Mouse (Mus musculus) neural tube, embryonic 11.5 days (tissue): ENCODE measurements around the gene Bcl2. TPM values are rescaled to one million over a fixed set of nuclear protein-coding genes. Genes with fewer than 3 reads are reported as not detected.

ENCODE experiments used
- ATAC-seq: fragments of 200-750 bp; cut with Nextera tagmentation; 2 replicates; pipeline ENCODE4 v1.8.0; 2017; ENCODE audit warnings: moderate number of reproducible peaks, mild to moderate bottlenecking, moderate TSS enrichment, moderate library complexity; ENCODE audit not compliant: insufficient read depth, low FRiP score, low TSS enrichment
- DNase-seq: peaks from one replicate; pipeline ENCODE4 v3.0.0-alpha.2; 2015; ENCODE audit warnings: low spot score
- H3K27ac ChIP-seq: fragments of 300-500 bp; sonication (generic); 2 replicates; pipeline ENCODE4 v1.5.1; 2014; ENCODE audit warnings: low read depth, mild to moderate bottlenecking, low read length
- H3K27me3 ChIP-seq: fragments of 300-500 bp; sonication (generic); 2 replicates; pipeline ENCODE4 v1.6.1; 2014; ENCODE audit warnings: mild to moderate bottlenecking, low read length, mixed read lengths; ENCODE audit not compliant: control insufficient read depth, insufficient read depth
- H3K36me3 ChIP-seq: fragments of 300-500 bp; sonication (generic); 2 replicates; pipeline ENCODE4 v1.6.1; 2014; ENCODE audit warnings: mild to moderate bottlenecking, low read length, moderate library complexity, mixed read lengths; ENCODE audit not compliant: control insufficient read depth, insufficient read depth
- H3K4me1 ChIP-seq: fragments of 300-500 bp; sonication (generic); 2 replicates; pipeline ENCODE4 v1.6.1; 2014; ENCODE audit warnings: low read length, mixed read lengths; ENCODE audit not compliant: control insufficient read depth, insufficient read depth
- H3K4me2 ChIP-seq: fragments of 300-500 bp; sonication (generic); 2 replicates; pipeline ENCODE4 v1.6.1; 2014; ENCODE audit warnings: low read depth, mild to moderate bottlenecking, moderate library complexity
- H3K4me3 ChIP-seq: fragments of 300-500 bp; sonication (generic); 2 replicates; pipeline ENCODE4 v1.5.1; 2014; ENCODE audit warnings: low read depth, low read length
- H3K9ac ChIP-seq: fragments of 300-500 bp; sonication (generic); 2 replicates; pipeline ENCODE4 v1.6.1; 2014; ENCODE audit warnings: mild to moderate bottlenecking, low read length
- H3K9me3 ChIP-seq: fragments of 300-500 bp; sonication (generic); 2 replicates; pipeline ENCODE4 v1.6.1; 2016; ENCODE audit warnings: low read length; ENCODE audit not compliant: control insufficient read depth
- WGBS: fragments of 180-500 bp; shearing (Covaris S2); extraction: QIAGEN DNeasy Blood & Tissue Kit; methylation state at CpG from one replicate; pipeline ENCODE4 v1.1.7; 2014; 5-methylcytosine and 5-hydroxymethylcytosine counted together
- polyA plus RNA-seq: library from polyadenylated mRNA; unstranded; fragments of >200 nt; fragmentation: Nextera tagmentation; extraction: Ambion mirVana; gene quantifications from 2 replicates; pipeline ENCODE4 v1.2.1, GENCODE M21; 2014

Gene Bcl2
- polyA plus RNA-seq, 1 experiment from 2014 or later, result 5.5 TPM

DNA sequence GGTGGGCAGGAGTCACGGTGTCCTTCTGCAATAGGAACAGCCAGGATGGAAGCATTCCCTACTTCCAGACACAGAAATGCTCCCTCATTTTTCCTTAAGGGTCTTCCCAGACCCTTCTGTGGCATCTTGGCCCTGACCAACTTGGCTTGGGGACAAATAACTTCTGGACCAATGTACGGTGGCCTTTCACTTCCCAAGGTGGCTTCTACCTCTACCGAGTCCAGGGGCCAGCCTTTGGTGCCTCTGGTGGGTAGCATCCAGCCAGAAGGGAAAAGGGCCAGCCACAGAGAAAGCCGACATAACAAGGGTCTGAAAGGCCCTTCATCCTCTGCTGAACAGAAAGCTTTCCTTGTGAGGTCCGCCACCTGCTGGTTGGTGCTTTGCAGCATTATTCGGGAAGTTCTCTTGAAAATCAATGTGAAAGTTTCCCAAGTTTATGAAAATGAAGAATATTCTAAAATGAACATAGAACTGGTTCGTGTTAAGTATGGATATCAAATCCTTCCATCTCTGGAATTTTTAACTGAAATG, 3.1 kb upstream of the Bcl2 start:
- peak; percentile 78 for DNase-seq
- no peak overlapping the region for H3K4me3 ChIP-seq
- peaks cover 4% of the 10 kb centered on the region; the same call in 1 of the 2 replicates for H3K4me1 ChIP-seq
- no peaks in the 10 kb centered on the region for H3K27me3 ChIP-seq
- no peaks in the 10 kb centered on the region for H3K9me3 ChIP-seq
- ATAC-seq, result no peak
- no peak overlapping the region for H3K4me2 ChIP-seq
- 37% methylated on average over 7 of the region's 7 CpGs for WGBS
- H3K36me3 ChIP-seq, result no peaks in the 10 kb centered on the region
- H3K27ac ChIP-seq, result no peak overlapping the region
- H3K9ac ChIP-seq, result no peak overlapping the region

DNA sequence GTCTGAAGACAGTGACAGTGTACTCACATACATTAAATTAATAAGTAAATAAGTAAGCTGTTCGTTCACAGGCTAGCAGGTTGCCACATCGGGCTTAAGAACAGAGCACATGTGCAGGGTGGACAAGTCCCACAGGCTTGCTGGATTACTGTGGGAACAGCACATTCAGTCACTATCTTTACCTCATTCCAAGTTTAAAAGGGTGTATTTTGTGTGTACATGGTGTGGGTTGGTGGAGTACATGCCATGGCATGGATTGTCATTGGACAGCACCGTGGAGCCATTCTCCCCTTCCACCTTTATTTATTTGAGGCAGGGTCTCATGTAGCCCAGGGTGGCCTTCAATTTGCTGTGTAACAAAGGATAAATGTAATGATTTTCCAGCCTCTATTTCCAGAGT, 2.1 kb upstream of the Bcl2 start:
- 88% methylated on average over 3 of the region's 3 CpGs for WGBS
- H3K9ac ChIP-seq, result no peak overlapping the region
- DNase-seq (no peak), ATAC-seq (no peak)
- peaks cover 8% of the 10 kb centered on the region; the same call in 1 of the 2 replicates for H3K4me1 ChIP-seq
- no peak overlapping the region for H3K4me3 ChIP-seq
- H3K27ac ChIP-seq, result no peak overlapping the region
- no peak overlapping the region for H3K4me2 ChIP-seq
- H3K27me3 ChIP-seq, result no peaks in the 10 kb centered on the region
- no peaks in the 10 kb centered on the region for H3K9me3 ChIP-seq
- H3K36me3 ChIP-seq, result no peaks in the 10 kb centered on the region

DNA sequence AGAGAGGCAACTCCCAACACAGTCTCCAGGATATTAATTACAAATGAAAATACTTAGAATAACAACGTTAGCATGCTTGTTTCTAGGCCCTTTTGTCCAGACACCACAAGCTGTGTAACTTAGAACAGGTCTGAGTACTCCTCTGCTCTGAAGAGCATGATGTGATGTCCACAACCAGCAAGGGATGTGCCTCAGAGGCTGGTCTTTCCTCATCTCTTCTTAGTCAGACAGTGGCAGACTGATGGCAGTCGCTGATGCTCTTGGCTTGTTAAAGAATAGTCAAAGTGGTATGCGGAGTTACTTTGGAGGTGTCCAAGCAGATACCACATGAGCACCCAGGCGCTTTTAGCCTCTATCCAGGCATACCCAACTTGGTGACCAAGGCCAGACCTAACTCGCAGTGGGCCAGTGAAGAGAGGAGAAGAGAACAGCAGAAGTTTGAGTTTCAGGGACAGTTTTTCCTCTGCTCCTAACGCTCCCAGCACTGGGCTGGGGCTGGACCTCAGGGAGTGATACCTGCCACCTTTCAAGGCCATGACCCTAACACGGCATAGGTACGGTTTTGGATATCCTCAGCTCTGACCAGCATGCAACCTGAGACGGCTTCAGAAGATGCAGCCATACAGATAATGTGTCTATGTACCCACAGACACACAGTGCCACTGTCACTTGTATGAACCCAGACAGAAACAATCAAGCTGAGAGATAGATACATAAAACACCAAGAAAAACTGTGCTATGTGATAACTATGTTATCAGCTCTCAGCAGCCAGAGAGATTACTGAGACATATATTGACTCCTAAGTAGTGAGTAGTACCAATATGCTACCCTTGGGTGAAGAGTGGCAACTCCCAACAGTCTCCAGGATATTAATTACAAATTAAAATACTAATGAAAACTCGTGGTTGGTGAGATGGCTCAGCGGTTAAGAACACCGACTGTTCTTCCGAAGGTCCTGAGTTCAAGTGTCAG, 1.3 kb upstream of the Bcl2 start:
- no peak overlapping the region for H3K9ac ChIP-seq
- H3K4me2 ChIP-seq, result no peak overlapping the region
- no peak overlapping the region for H3K27ac ChIP-seq
- 88% methylated on average over 13 of the region's 13 CpGs for WGBS
- no peaks in the 10 kb centered on the region for H3K27me3 ChIP-seq
- no peaks in the 10 kb centered on the region for H3K9me3 ChIP-seq
- DNase-seq (no peak), ATAC-seq (no peak)
- peaks cover 8% of the 10 kb centered on the region; the same call in 1 of the 2 replicates for H3K4me1 ChIP-seq
- H3K36me3 ChIP-seq, result no peaks in the 10 kb centered on the region
- no peak overlapping the region for H3K4me3 ChIP-seq

DNA sequence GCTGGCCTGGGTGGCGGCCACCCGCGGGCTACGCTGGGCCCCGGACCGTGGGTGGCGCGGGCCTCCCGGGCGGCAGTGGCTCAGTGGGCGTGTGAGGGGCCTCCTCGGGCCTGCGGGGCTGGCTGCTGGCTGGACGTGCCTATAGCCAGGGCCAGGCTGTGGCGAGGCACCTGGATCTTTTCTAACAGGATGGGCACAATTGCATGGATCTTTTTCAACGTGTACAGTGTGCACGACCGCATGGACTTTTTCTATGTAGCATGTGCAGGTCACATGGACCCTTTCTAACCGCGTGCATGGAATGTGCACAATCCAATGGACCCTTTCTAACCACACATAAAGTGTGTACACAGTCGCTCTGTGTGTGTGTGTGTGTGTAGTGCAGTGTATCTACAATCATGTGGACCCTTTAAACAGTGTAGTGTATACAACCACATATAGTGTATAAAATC, 482 bp upstream of the Bcl2 start:
- DNase-seq, result peak; percentile 56
- Histone ChIP-seq H3K4me3 (peak overlapping the region; percentile 74), H3K36me3 (no peaks in the 10 kb centered on the region), H3K4me1 (peaks cover 8% of the 10 kb centered on the region; the same call in 1 of the 2 replicates), H3K4me2 (peak overlapping the region; percentile 75), H3K9ac (peak overlapping the region; percentile 92), H3K27ac (peak overlapping the region; percentile 83), H3K27me3 (no peaks in the 10 kb centered on the region), H3K9me3 (no peaks in the 10 kb centered on the region)
- 8% methylated on average over 21 of the region's 21 CpGs for WGBS
- peak; percentile 74 for ATAC-seq

DNA sequence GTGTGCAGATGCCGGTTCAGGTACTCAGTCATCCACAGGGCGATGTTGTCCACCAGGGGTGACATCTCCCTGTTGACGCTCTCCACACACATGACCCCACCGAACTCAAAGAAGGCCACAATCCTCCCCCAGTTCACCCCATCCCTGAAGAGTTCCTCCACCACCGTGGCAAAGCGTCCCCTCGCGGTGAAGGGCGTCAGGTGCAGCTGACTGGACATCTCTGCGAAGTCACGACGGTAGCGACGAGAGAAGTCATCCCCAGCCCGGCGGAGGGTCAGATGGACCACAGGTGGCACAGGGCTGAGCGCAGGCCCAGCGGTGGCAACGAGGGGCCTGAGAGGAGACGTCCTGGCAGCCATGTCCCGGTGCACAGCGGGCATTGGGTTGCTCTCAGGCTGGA, 1.7 kb downstream of the Bcl2 start:
- Histone ChIP-seq H3K27ac (no peak overlapping the region), H3K9me3 (no peaks in the 10 kb centered on the region), H3K9ac (peak overlapping the region; percentile 32), H3K36me3 (no peaks in the 10 kb centered on the region), H3K4me1 (peaks cover 8% of the 10 kb centered on the region; the same call in 1 of the 2 replicates), H3K4me2 (peak overlapping the region; percentile 75), H3K27me3 (no peaks in the 10 kb centered on the region), H3K4me3 (peak overlapping the region; percentile 74)
- ATAC-seq (0 out of 2 replicates have a peak, but pooled peaks have one; percentile 3), DNase-seq (peak; percentile 47)
- 10% methylated on average over 21 of the region's 22 CpGs for WGBS

DNA sequence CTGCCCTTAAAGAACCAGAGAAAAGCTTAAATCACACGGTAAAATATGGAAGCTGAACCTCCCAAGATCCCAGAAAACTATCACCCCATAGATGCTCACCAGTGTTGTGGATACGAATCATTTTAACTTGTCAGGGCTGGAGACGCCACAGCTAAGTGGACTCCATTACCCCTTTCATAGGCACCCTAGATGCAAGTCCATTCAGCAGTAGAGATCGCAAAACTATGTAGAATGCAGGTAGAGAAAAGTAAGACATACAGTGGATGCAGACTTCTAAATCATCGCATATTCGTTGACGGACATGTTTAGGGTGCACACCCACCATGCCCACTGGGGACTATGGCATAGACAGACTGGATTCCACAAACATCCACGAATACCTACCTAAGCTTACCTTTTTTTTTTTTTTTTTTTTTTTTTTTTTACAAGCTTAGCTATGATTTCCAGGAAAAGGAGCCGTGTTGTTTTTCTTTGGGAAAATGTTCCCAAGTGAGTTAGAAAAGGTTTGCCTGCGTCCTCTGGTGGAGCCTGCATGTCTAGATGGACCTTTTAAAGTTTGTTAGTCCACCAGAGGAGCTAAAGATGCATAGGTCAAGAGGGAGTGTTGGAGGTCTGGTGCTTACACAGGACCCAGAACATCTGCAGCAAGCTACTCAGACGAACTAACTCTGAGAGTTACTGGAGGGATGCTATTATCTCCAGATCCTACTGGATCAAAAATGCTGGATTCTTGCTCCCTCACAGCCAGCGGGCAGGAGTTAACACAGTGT, 2.5 kb downstream of the Bcl2 start:
- H3K27me3 ChIP-seq, result no peaks in the 10 kb centered on the region
- no peak for ATAC-seq
- WGBS, result 78% methylated on average over 12 of the region's 12 CpGs
- no peak overlapping the region for H3K27ac ChIP-seq
- no peaks in the 10 kb centered on the region for H3K36me3 ChIP-seq
- H3K4me2 ChIP-seq, result peak overlapping the region; percentile 75
- H3K4me1 ChIP-seq, result peaks cover 8% of the 10 kb centered on the region; the same call in 1 of the 2 replicates
- H3K9me3 ChIP-seq, result no peaks in the 10 kb centered on the region
- H3K9ac ChIP-seq, result no peak overlapping the region
- DNase-seq, result peak; percentile 9
- no peak overlapping the region for H3K4me3 ChIP-seq

DNA sequence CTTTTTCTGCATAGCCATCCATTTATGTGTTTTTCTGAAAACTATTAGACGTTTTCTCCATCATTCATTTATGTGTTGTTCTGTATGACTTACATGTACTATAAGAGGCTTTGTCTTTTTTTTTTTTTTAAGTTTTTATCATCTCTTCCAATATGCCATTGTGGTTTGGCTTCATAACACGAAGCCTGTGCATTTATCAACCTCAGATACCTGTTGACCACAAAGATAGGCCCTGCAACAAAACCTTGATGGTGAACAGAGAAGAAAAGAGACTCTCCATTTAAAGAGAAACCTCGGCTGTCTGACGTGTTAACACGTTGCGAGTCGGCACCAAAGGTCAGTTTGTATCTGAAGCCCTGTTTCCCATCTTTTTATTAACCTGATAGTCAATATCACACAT, 3.9 kb downstream of the Bcl2 start:
- DNase-seq, result peak; percentile 4
- no peak overlapping the region for H3K4me2 ChIP-seq
- no peaks in the 10 kb centered on the region for H3K27me3 ChIP-seq
- peaks cover 8% of the 10 kb centered on the region; the same call in 1 of the 2 replicates for H3K4me1 ChIP-seq
- ATAC-seq, result no peak
- H3K36me3 ChIP-seq, result no peaks in the 10 kb centered on the region
- H3K9ac ChIP-seq, result no peak overlapping the region
- no peak overlapping the region for H3K27ac ChIP-seq
- no peak overlapping the region for H3K4me3 ChIP-seq
- H3K9me3 ChIP-seq, result no peaks in the 10 kb centered on the region
- WGBS, result 85% methylated on average over 7 of the region's 7 CpGs

DNA sequence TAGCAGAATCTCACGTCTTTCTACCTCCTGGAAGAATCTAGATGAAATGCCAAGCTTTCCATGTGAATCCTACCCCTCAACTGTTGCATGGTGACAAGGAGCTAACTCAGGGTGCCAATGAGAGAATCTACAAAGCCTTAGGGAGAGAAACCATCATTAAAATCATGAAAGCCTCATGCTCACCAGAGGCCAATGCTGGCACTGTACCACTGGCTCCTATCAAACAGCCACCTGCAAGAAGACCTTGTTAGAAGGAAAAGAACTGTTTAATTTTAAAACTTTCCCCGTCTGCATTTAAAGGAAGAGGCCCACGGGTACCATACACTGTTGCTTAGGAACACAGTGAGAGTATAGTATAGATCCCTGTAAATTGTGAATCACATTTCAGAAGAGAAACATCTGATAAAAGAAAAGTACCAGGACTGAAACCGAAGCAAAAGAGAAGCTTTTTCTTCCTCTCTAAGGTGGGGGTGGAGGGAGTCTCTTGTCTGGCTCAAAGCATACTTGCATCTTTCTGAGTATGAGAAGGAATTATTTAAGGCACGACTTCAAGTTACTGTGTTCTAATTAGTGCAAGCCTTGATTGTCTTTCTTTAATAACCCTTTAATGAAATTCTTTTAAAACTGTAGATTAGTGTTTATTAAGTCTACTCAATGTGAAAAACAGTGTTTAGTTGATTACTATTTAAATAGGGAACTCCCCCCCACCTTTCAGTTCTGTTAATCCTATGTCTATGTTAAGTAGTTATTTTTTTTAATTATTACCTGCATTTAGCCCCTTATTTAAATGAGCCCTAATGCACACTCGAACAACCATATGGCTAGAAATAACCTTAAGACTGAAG, 6.8 kb downstream of the Bcl2 start:
- no peaks in the 10 kb centered on the region for H3K36me3 ChIP-seq
- WGBS, result 83% methylated on average over 6 of the region's 6 CpGs
- peak; percentile 3 for DNase-seq

More for the DNA sequence above, 6.8 kb downstream of the Bcl2 start:
- no peak overlapping the region for H3K27ac ChIP-seq
- no peak overlapping the region for H3K4me3 ChIP-seq
- no peak for ATAC-seq
- no peak overlapping the region for H3K4me2 ChIP-seq
- H3K27me3 ChIP-seq, result no peaks in the 10 kb centered on the region
- H3K9ac ChIP-seq, result no peak overlapping the region
- H3K4me1 ChIP-seq, result peaks cover 5% of the 10 kb centered on the region; the same call in 1 of the 2 replicates
- no peaks in the 10 kb centered on the region for H3K9me3 ChIP-seq
